Mouse (Mus musculus) left cerebral cortex, adult 2 months (tissue): ENCODE measurements around the gene Dusp8. TPM values are rescaled to one million over a fixed set of nuclear protein-coding genes. Genes with fewer than 3 reads are reported as not detected.
A peak's percentile ranks its signal among the peaks of the same experiment; 100 is the strongest.

ENCODE experiments used
- DNase-seq, 2 experiments: peaks; one replicate each; pipeline ENCODE4 v3.0.0; 2021 to 2022; ENCODE audit warnings: low spot score in 2 of 2, mixed read lengths in 1 of 2; ENCODE audit errors: extremely low spot score in 1 of 2
- H3K27ac ChIP-seq: fragments of 200-600 bp; 2 replicates; pipeline ENCODE4 v1.8.1; 2022
- H3K4me3 ChIP-seq: fragments of 200-600 bp; 2 replicates; pipeline ENCODE4 v1.8.1; 2022
- CTCF ChIP-seq: fragments of 200-600 bp; IDR thresholded peaks from 2 replicates; pipeline ENCODE4 v1.8.1; 2022; ENCODE audit warnings: antibody characterized with exemption, mild to moderate bottlenecking, moderate library complexity
- intact Hi-C: fragments of 180-260 bp; cut with DNase I; formaldehyde crosslinking; loops from one replicate; pipeline ENCODE4 v1.15.1; 2025
- total RNA-seq, 2 experiments: library from RNA; stranded (reverse); gene quantifications; 2 replicates each; pipeline ENCODE4 v1.2.3; 2021

Dusp8 gene
- total RNA-seq, 2 experiments from 2014 or later, result 153 to 173 TPM

DNA sequence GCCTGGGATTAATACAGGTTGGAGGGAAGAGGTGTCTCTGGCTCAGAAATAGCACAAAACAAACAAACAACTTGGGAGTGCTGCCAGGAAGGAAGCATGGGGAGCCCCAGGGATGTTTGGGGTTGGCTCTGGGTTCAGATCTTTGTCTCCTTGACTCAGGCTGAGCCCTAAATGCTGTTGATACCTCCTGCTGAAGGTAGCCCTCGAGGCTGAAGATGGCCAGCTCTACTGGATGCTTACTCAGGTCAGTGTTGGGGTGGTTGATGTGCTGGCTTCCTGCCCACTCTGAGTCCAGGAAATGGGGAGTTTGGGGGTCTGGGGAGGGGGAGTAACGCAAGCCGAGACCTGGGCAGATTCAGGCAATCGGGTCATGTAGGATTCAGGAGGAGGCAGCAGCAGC, 1.1 kb upstream of the Dusp8 start:
- no peak overlapping the region for H3K27ac ChIP-seq
- no peak overlapping the region for H3K4me3 ChIP-seq
- intact Hi-C loops, result loop anchor here (5.0 kb wide), 1 partner anchor 34 kb away; the partner anchor contains the start of gene Mob2
- no peak for TF ChIP-seq CTCF
- no peak for DNase-seq

DNA sequence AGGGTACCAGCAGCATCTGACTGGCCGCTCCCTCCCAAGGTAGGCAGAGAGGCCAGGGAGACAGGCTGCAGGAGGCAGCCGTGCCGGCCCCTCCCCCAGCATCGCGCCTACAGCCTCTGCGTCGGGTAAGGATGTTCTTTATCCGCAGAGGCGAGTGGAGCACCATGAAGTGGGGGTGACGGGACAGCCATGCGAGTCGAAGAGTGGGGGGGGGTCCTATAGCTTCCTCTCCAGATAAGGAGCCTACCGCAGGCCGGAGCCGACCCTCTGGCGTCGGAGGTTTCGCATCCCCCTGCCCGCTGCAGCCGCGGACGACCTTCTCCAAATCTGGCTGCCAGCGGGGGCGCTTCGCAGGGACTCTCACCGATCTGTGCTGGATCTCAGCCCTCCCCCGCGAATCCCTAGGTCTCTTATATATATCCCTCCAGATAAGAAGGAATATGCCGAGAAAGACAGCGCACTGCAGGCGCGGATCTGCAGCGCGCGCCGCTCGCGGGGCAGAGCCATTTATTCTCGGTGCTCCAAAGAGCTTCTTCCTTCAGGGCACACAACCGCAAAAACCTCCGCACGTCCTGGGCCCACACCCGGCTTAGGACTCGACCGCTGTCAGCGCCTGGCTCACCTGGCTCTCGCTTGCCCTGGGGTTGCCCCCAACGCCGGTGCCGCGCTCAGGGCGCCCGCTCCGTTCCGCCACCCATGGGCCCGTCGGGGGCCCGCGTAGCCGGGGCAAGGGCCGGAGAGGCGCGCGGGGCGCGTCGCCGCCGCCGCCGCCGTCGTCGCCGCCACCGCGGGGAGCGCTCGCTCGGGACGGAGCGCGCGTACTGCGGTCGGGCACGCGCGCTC, 1.1 kb downstream of the Dusp8 start:
- H3K27ac ChIP-seq, result peak overlapping the region; percentile 100
- peak overlapping the region; percentile 88 for H3K4me3 ChIP-seq
- peak; percentile 69 to 79 for DNase-seq
- no peak for TF ChIP-seq CTCF
- intact Hi-C loops, result loop anchor here (2.0 to 5.0 kb wide), 2 partner anchors 32 to 144 kb away; partner anchors contain the start of gene Mob2

DNA sequence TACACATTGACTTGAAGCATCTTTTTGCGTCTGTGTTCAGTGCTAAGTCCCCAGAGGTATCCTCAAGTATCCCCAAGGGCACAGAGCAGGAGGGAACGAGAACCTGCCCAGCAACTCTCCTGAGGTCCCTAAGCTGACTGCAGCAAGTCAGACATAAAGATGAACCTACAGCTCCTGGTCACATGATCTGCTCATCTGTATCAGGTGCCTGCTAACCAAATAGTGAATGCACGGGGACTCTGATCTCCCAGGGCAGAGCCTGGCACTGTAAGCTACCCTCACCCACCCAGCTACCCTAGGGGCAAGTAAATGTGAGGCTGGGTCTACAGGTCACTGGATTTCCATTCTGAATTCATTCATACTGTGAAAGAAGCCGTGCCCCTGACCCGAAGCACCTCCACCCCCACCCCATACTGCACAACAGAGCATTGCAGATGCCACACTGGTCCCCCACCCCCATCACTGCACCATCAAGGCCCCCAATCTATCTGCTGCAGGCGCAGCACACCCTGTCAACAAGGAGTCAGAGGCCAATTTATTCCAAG, 1.9 kb downstream of the Dusp8 start:
- Histone ChIP-seq H3K27ac (peak overlapping the region; percentile 100), H3K4me3 (peak overlapping the region; percentile 88)
- no peak for TF ChIP-seq CTCF
- DNase-seq, result no peak
- intact Hi-C loops, result loop anchor here (2.0 kb wide), 1 partner anchor 143 kb away; no protein-coding TSS in a partner anchor

DNA sequence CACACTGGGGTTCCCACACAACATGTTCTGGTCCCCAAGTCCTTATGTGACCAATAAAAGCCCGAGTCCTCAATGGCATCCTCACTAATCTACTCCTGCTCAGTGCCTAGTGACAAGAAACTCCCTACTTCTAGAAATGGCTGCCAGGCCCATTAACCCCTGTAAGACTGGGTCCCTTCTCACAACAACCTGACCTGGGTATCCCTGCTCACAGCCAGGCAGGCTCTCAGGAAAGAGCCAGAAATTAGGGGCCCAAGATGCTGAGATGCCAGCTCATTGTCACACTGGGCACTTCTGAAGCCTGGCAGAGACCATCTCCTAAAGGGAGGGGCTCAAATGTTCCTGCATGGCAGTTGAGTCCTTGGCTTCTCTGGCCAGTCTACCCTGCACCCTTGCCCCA, 2.7 kb downstream of the Dusp8 start:
- Histone ChIP-seq H3K4me3 (peak overlapping the region; percentile 88), H3K27ac (peak overlapping the region; percentile 100; the same call in 1 of the 2 replicates)
- no peak for DNase-seq
- TF ChIP-seq CTCF, result no peak
- intact Hi-C loops, result no loop called here

GRCm38 (mm10) chr7:142091848-142092247, 3.8 kb downstream of the Dusp8 start:
- Histone ChIP-seq H3K4me3 (peak overlapping the region; percentile 88), H3K27ac (peak overlapping the region; percentile 50; the same call in 1 of the 2 replicates)
- no peak for TF ChIP-seq CTCF
- DNase-seq, result peak in 1 of 2 experiments; percentile 66
- intact Hi-C loops, result no loop called here

DNA sequence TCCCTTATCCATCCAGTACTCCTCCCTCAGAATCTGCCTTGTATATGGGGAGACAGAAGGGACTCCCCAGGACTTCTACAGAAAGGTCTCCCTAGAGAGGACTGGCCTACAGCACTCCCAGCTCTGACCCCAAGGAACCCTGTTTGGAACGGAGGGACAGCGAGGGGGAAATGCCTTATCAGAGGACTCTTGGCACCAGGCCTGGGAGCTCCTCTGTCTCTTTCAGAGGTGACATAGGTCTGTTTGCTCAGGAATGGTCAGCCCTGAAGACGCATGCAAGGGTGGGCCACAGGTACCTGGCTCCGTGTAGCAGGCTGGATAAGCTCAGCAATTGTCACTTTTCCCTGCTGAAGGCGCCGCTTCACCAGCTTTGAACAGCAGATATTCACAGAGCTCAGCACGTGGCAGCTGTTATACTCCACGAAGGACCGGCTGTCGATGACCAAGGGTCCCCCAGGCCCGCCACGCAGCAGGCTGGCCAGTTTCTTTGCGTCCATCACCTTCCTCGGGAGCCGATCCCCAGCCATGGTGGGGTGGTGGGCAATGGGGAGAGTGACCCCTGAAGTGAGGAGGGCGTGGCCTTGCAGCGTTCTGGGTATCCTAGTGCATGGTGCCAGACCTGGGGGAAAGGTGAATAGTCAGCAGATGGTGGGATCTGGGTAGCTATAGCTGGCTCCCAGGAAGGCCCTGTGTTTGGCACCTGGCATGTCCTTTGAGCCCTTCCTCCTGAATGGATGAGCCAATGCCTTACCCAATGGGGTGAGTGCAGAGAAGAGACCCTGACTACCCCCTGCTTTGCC, 5.8 kb downstream of the Dusp8 start:
- peak overlapping the region; percentile 53; the same call in 1 of the 2 replicates for H3K27ac ChIP-seq
- TF ChIP-seq CTCF, result no peak
- intact Hi-C loops, result no loop called here
- no peak for DNase-seq
- no peak overlapping the region; the same call in 1 of the 2 replicates for H3K4me3 ChIP-seq

GRCm38 (mm10) chr7:142088886-142089285, 6.8 kb downstream of the Dusp8 start:
- Histone ChIP-seq H3K4me3 (no peak overlapping the region), H3K27ac (peak overlapping the region; percentile 53; the same call in 1 of the 2 replicates)
- TF ChIP-seq CTCF, result no peak
- intact Hi-C loops, result no loop called here
- peak in 1 of 2 experiments; percentile 71 for DNase-seq

DNA sequence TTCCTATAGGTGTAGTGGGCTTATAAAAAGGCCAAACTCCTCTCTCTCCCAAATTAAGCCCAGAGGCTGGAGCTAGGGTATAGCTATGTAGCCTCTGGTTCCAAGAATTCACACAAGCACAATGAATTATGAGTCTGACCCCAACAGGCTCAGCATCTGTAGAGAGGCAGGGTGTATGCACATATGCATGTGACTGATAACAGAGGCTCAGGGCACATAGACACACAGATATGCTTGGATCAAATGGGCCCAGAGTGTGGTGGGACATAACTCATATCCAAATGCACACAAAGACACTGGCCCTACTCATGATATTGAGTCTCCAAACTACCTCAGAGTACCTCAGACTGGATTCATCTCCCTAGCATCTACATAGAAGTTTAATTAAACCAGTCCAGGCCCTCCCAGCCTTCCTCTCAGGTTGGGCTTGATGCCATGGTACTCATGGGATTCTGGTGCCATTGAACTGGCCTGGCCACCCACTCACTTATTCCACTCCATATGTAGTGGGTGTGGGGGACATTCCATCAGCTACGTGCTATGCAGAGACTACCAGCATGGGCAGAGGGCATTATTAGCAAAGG, 8.5 kb downstream of the Dusp8 start:
- Histone ChIP-seq H3K4me3 (no peak overlapping the region), H3K27ac (no peak overlapping the region)
- DNase-seq, result no peak
- intact Hi-C loops, result no loop called here
- TF ChIP-seq CTCF, result no peak

DNA sequence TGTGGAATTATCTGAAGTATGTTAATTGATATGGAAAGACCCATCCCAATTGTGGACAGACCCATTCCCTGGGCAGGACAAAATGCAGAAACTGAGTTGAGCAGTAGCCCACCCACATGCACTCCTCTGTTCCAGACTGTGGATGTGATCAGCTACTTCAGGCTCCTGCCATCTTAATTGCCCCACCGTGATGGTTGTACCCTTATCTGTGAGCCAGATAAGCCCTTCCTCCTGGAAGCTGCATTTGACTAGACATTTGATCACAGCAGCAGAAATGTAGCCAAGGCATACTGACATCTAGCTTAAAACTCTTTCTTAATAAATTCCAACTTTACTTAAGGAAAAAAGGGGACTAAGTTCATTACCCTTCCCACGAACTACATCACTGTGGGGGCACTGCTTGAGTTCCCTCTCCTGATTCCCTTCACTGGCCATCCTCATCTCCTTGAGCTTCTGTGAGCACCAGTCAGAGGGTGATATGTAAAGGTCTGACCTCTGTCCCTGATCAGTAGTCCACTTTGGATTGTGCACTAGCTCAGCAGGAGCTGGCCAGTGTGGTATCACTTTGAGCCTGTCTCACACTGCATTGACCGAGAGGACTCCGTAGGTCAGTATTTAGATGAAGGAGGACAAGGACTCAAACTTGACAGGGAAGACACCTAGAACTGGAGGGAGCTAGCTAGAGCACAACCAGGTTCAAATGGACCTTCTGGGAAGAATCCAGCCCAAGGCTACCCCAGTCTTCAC, 9.3 kb downstream of the Dusp8 start:
- DNase-seq, result no peak
- no peak overlapping the region for H3K27ac ChIP-seq
- intact Hi-C loops, result no loop called here
- TF ChIP-seq CTCF, result no peak
- H3K4me3 ChIP-seq, result no peak overlapping the region

GRCm38 (mm10) chr7:142084820-142085219, 10.8 kb downstream of the Dusp8 start:
- intact Hi-C loops, result no loop called here
- Histone ChIP-seq H3K4me3 (no peak overlapping the region), H3K27ac (peak overlapping the region; percentile 70)
- no peak for TF ChIP-seq CTCF
- peak; percentile 51 to 52 for DNase-seq

- Histone ChIP-seq H3K27ac (peak overlapping the region; percentile 70), H3K4me3 (no peak overlapping the region)
- no peak; the same call in 1 of the 2 replicates for TF ChIP-seq CTCF
- intact Hi-C loops, result no loop called here
- no peak for DNase-seq
Measured at GRCm38 (mm10) chr7:142084395-142084794, 11.2 kb downstream of the Dusp8 start.
